Mouse (Mus musculus) forebrain, embryonic 12.5 days (tissue): ENCODE data around the gene Gkn2. TPM values are rescaled to one million over a fixed set of nuclear protein-coding genes. Genes with fewer than 3 reads are reported as not detected.

Experiments used
- ATAC-seq: fragments of 200-750 bp; cut with Nextera tagmentation; 2 replicates; pipeline ENCODE4 v1.8.0; 2017; ENCODE audit warnings: moderate TSS enrichment; ENCODE audit not compliant: low FRiP score
- H3K27ac ChIP-seq: fragments of 300-500 bp; sonication (generic); 2 replicates; pipeline ENCODE4 v1.5.1; 2016; ENCODE audit warnings: mild to moderate bottlenecking
- H3K27me3 ChIP-seq: fragments of 300-500 bp; sonication (generic); 2 replicates; pipeline ENCODE4 v1.6.1; 2016; ENCODE audit warnings: mild to moderate bottlenecking
- H3K36me3 ChIP-seq: fragments of 300-500 bp; sonication (generic); replicated peaks from 2 replicates; pipeline ENCODE4 v1.6.1; 2016; ENCODE audit warnings: mild to moderate bottlenecking
- H3K4me1 ChIP-seq: fragments of 300-500 bp; sonication (generic); 2 replicates; pipeline ENCODE4 v1.6.1; 2016
- H3K4me2 ChIP-seq: fragments of 300-500 bp; sonication (generic); 2 replicates; pipeline ENCODE4 v1.6.1; 2016; ENCODE audit warnings: mild to moderate bottlenecking, moderate library complexity
- H3K4me3 ChIP-seq: fragments of 300-500 bp; sonication (generic); replicated peaks from 2 replicates; pipeline ENCODE4 v1.5.1; 2016; ENCODE audit warnings: mild to moderate bottlenecking
- H3K9ac ChIP-seq: fragments of 300-500 bp; sonication (generic); 2 replicates; pipeline ENCODE4 v1.6.1; 2016; ENCODE audit warnings: mild to moderate bottlenecking
- H3K9me3 ChIP-seq: fragments of 300-500 bp; sonication (generic); 2 replicates; pipeline ENCODE4 v1.6.1; 2016
- WGBS: fragments of 180-500 bp; shearing (Covaris S2); methylation state at CpG from one replicate; pipeline ENCODE4 v1.1.7; 2016; 5-methylcytosine and 5-hydroxymethylcytosine counted together
- polyA plus RNA-seq: library from polyadenylated mRNA; unstranded; fragments of >200 nt; fragmentation: Nextera tagmentation; extraction: Ambion mirVana; gene quantifications from 2 replicates; pipeline ENCODE4 v1.2.1, GENCODE M21; 2016

Gene Gkn2
- polyA plus RNA-seq = not detected in 2 replicates

DNA sequence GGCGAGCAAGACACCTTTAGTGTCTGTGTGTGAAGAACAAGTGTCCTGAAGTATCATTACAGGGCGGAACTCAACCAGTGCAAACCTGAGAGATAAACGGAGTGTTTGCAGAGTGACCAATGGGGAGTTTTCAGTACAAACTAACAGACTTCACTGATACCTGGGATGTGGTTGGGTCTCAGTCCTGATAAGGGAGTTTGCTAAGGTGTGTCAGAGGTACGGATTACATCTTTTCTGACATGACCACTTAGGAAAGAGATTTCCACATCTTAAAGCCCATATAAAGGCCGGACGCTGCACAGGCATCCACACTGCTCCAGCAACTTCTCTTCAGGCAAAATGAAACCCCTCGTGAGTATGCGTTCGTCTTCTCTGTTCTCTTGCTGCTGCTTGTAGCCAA, at the start of gene Gkn2:
Gene Gkn2 (plus strand): TSS at position 301 of the 400 bp plus-strand sequence.
- no peaks in the 10 kb centered on the region for H3K4me1 ChIP-seq
- no peaks in the 10 kb centered on the region for H3K36me3 ChIP-seq
- no peak within 1 kb of the TSS for H3K9ac ChIP-seq
- H3K9me3 ChIP-seq = no peaks in the 10 kb centered on the region
- WGBS = 92% methylated on average over 9 of the region's 9 CpGs
- H3K27me3 ChIP-seq = no peaks in the 10 kb centered on the region
- no peak within 1 kb of the TSS for H3K27ac ChIP-seq
- no peak within 1 kb of the TSS for H3K4me2 ChIP-seq
- no peak for ATAC-seq
- no peak within 1 kb of the TSS for H3K4me3 ChIP-seq

GRCm38 (mm10) chr6:87323381-87323780, 49.8 kb upstream of the Gkn2 start:
- WGBS = 89% methylated on average over 2 of the region's 2 CpGs
- Histone ChIP-seq H3K36me3 (no peaks in the 10 kb centered on the region), H3K4me1 (no peaks in the 10 kb centered on the region), H3K9me3 (no peaks in the 10 kb centered on the region), H3K9ac (no peak overlapping the region), H3K4me2 (no peak overlapping the region), H3K4me3 (no peak overlapping the region), H3K27ac (no peak overlapping the region), H3K27me3 (no peaks in the 10 kb centered on the region)
- ATAC-seq = no peak

DNA sequence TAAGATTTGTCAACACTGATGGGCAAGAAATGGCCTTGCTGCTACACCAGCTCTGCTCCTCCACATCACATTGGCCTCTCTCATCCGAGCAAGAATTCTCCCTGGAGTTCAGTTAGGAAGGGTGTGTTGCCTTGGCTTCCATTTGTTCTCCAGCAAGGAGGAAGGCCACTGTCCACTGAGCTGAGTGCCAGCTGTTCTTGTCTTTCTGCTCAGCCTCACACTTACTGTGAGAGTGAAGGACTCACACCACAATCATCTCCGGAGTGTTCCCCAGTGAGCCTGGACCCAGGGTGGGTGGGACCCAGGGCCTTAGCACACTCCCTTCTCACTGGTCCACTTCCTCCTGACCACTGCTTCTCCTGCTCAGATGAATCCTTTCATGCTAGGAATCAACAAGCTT, 46.2 kb upstream of the Gkn2 start:
- H3K27ac ChIP-seq = no peak overlapping the region
- ATAC-seq = no peak
- 89% methylated on average over 2 of the region's 2 CpGs for WGBS
- H3K4me1 ChIP-seq = peaks cover 6% of the 10 kb centered on the region; the same call in 1 of the 2 replicates
- H3K9ac ChIP-seq = no peak overlapping the region
- no peaks in the 10 kb centered on the region for H3K9me3 ChIP-seq
- no peak overlapping the region for H3K4me2 ChIP-seq
- H3K27me3 ChIP-seq = no peaks in the 10 kb centered on the region
- H3K36me3 ChIP-seq = no peaks in the 10 kb centered on the region
- H3K4me3 ChIP-seq = no peak overlapping the region

GRCm38 (mm10) chr6:87328265-87329173, 44.6 kb upstream of the Gkn2 start:
- Histone ChIP-seq H3K36me3 (no peaks in the 10 kb centered on the region), H3K4me2 (no peak overlapping the region), H3K4me1 (peaks cover 14% of the 10 kb centered on the region), H3K9me3 (no peaks in the 10 kb centered on the region), H3K27ac (no peak overlapping the region), H3K4me3 (no peak overlapping the region), H3K27me3 (no peaks in the 10 kb centered on the region), H3K9ac (no peak overlapping the region)
- no peak for ATAC-seq
- 81% methylated on average over 22 of the region's 22 CpGs for WGBS

DNA sequence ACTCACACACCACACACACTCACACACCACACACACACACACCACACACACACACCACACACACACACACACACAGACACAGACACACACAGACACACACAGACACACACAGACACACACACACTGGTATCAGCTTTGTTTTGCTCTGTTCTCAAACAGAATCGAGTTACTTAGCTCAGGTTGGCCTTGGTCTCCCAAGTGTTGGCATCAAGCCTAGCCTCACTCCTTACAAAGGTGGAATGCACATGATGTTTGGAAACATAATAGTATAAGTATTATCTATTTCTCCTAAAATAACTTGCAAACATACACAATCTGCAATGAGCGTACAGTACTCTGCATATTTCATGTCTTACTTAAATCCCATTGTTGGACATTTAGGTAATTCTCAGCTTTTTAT, 40.8 kb upstream of the Gkn2 start:
- Histone ChIP-seq H3K9ac (no peak overlapping the region), H3K4me3 (no peak overlapping the region), H3K4me1 (peaks cover 30% of the 10 kb centered on the region), H3K27ac (no peak overlapping the region), H3K9me3 (no peaks in the 10 kb centered on the region), H3K4me2 (no peak overlapping the region), H3K36me3 (no peaks in the 10 kb centered on the region), H3K27me3 (0 out of 2 replicates have a peak, but pooled peaks cover 3% of the 10 kb centered on the region)
- ATAC-seq = no peak
- 79% methylated on average over 2 of the region's 2 CpGs for WGBS

DNA sequence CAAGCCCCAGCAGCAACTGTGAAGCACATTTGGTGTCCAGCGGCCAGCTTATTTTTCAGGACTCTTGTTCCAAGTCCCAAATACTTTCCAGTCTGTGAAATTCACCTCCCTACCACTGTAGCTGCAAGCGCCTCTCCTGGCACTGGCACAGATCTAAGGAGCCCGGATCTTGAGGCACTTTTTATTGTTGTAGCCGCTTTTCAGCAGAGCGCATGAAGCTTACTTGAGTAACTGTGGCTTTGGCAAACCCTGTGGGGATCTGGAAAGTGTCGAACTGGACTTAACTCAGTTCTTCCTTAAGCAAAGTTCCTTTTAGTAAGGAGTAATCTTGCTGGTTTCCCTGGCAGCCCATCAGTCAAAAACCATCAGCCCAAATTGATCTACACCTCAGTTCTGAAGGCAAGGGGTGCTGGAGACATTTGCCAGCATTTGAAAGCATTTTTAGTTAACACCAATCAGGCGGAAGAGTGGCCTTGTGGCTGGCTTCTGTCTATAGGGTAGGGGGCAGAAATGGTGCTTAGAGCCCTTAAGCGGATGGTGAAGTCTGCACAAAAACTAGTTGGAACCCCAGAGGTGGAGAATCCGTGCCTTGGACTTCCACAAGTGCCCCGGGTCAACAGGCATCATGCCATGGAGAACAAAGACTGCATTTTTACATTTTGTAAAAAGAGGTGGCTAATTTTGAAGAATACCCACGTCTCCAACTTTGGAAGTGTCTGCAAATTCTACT, 38.6 kb upstream of the Gkn2 start:
- H3K9me3 ChIP-seq = no peaks in the 10 kb centered on the region
- ATAC-seq = no peak
- peaks cover 27% of the 10 kb centered on the region for H3K4me1 ChIP-seq
- no peaks in the 10 kb centered on the region for H3K36me3 ChIP-seq
- H3K27me3 ChIP-seq = 0 out of 2 replicates have a peak, but pooled peaks cover 3% of the 10 kb centered on the region
- peak overlapping the region; percentile 82 for H3K9ac ChIP-seq
- no peak overlapping the region for H3K27ac ChIP-seq
- H3K4me2 ChIP-seq = peak overlapping the region; percentile 85
- peak overlapping the region; percentile 75 for H3K4me3 ChIP-seq
- 6% methylated on average over 11 of the region's 11 CpGs for WGBS

DNA sequence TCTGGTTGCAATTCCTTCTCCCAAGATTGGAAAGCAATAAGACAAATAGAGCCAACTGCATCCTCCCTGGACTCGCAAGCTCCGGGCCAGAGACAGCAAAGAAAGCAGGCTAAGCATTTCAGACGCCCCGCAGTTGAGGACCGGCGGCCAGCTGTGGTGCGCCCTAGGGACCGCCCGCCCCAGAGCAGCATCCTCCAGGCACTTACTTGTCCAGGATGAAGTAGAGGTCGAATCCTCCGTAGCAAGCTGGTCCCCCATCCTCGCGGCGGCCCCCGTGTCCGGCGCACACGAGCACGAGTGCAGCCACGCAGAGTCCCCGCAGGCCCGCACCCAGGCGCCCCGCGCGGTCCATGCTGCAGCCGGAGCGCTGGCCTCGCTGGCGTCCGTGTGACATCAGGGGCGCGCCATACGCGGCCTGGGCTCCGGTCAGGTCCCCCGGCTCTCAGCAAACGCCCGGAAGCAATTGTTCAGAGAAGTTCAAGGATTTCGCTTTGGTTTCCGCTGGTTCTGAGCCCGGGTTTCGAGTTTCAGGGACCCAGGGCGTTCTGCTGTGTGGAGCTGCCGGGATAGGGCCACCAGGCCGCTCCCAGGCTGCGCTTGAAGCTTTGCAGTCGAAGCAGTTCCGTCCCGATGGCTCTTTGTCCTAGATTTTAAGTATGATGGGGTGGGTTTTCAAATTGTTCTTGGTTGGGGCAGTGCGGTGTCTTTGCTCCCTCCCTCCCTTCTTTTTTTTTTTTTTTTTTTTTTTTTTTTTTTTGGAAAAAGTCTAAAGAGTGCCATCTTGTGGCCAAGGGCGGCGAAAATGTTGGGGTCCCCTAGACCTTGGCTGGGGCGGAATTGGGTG, 37.8 kb upstream of the Gkn2 start, which contains the start of gene Antxr1:
Gene Antxr1 (minus strand): TSS at position 731 of the 844 bp plus-strand sequence.
- WGBS = under 1% methylated on average over 54 of the region's 54 CpGs
- Histone ChIP-seq H3K4me3 (peak within 1 kb of the TSS; percentile 75), H3K27me3 (0 out of 2 replicates have a peak, but pooled peaks cover 3% of the 10 kb centered on the region), H3K4me2 (peak within 1 kb of the TSS; percentile 85), H3K9me3 (no peaks in the 10 kb centered on the region), H3K27ac (peak within 1 kb of the TSS; percentile 46; the same call in 1 of the 2 replicates), H3K9ac (peak within 1 kb of the TSS; percentile 82), H3K36me3 (no peaks in the 10 kb centered on the region), H3K4me1 (peaks cover 27% of the 10 kb centered on the region)
- ATAC-seq = peak; percentile 77

GRCm38 (mm10) chr6:87335935-87336295, 37.2 kb upstream of the Gkn2 start:
- H3K27me3 ChIP-seq = 0 out of 2 replicates have a peak, but pooled peaks cover 3% of the 10 kb centered on the region
- no peak overlapping the region for H3K4me2 ChIP-seq
- peaks cover 27% of the 10 kb centered on the region for H3K4me1 ChIP-seq
- no peaks in the 10 kb centered on the region for H3K36me3 ChIP-seq
- H3K9ac ChIP-seq = no peak overlapping the region
- H3K27ac ChIP-seq = no peak overlapping the region
- ATAC-seq = no peak
- WGBS = 36% methylated on average over 6 of the region's 6 CpGs
- no peak overlapping the region for H3K4me3 ChIP-seq
- no peaks in the 10 kb centered on the region for H3K9me3 ChIP-seq

DNA sequence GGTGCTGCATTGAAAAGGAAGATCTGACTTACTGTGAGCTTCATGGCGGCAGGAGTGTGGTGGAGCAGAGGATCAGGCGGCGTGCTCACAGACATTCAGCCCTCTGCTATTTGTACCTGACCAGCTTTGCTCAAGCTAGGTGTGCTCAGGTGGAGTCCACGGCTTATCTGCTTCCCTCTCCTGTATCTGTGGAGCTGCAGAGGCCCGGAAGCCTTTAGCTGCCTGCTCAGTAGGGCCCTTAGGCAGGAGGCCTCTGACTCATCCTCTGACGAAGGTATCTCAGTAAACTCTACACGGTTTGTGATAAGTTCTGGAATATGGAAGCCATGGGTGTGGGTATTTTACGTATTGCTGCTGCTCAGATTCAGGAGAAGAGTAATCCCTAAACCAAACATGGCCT, 22.3 kb upstream of the Gkn2 start, which contains the start of gene Gkn1:
Gene Gkn1 (minus strand): TSS at position 114 of the 400 bp plus-strand sequence.
- Histone ChIP-seq H3K27ac (no peak within 1 kb of the TSS), H3K27me3 (no peaks in the 10 kb centered on the region), H3K4me2 (no peak within 1 kb of the TSS), H3K4me1 (peaks cover 10% of the 10 kb centered on the region), H3K36me3 (no peaks in the 10 kb centered on the region), H3K4me3 (no peak within 1 kb of the TSS), H3K9ac (no peak within 1 kb of the TSS), H3K9me3 (no peaks in the 10 kb centered on the region)
- ATAC-seq = no peak
- WGBS = 90% methylated on average over 8 of the region's 8 CpGs

- H3K9me3 ChIP-seq = no peaks in the 10 kb centered on the region
- H3K27ac ChIP-seq = no peak overlapping the region
- no peak overlapping the region for H3K9ac ChIP-seq
- H3K4me2 ChIP-seq = no peak overlapping the region
- no peaks in the 10 kb centered on the region for H3K27me3 ChIP-seq
- H3K4me3 ChIP-seq = no peak overlapping the region
- no peak for ATAC-seq
- H3K4me1 ChIP-seq = peaks cover 10% of the 10 kb centered on the region
- H3K36me3 ChIP-seq = no peaks in the 10 kb centered on the region
- 53% methylated on average over 5 of the region's 5 CpGs for WGBS
Observed at GRCm38 (mm10) chr6:87354441-87354840, 18.7 kb upstream of the Gkn2 start.

GRCm38 (mm10) chr6:87369223-87369622, 3.9 kb upstream of the Gkn2 start:
- WGBS = 85% methylated on average over 5 of the region's 5 CpGs
- Histone ChIP-seq H3K4me2 (no peak overlapping the region), H3K4me3 (no peak overlapping the region), H3K27me3 (no peaks in the 10 kb centered on the region), H3K9me3 (no peaks in the 10 kb centered on the region), H3K27ac (no peak overlapping the region), H3K36me3 (no peaks in the 10 kb centered on the region), H3K4me1 (no peaks in the 10 kb centered on the region), H3K9ac (no peak overlapping the region)
- ATAC-seq = no peak
